Mouse (Mus musculus): ENCODE data around the gene Fam120b. TPM values are rescaled to one million over a fixed set of nuclear protein-coding genes. Genes with fewer than 3 reads are reported as not detected.
A peak's percentile ranks its signal among the peaks of the same experiment; 100 is the strongest.

The Fam120b gene
- 10 to 100 TPM; 49.0 to 49.2 TPM for total RNA-seq (2021)
- long read RNA-seq, experiment 1, full-length matches to known transcripts = 22 of 45 reads
- long read RNA-seq, experiment 1, partial matches to known transcripts = 10 of 45 reads
- long read RNA-seq, experiment 1, other reads (novel, unspliced or antisense) = 13 of 45 reads
- long read RNA-seq, experiment 2, full-length matches to known transcripts = 51 of 79 reads
- long read RNA-seq, experiment 2, partial matches to known transcripts = 15 of 79 reads
- long read RNA-seq, experiment 2, other reads (novel, unspliced or antisense) = 13 of 79 reads

DNA sequence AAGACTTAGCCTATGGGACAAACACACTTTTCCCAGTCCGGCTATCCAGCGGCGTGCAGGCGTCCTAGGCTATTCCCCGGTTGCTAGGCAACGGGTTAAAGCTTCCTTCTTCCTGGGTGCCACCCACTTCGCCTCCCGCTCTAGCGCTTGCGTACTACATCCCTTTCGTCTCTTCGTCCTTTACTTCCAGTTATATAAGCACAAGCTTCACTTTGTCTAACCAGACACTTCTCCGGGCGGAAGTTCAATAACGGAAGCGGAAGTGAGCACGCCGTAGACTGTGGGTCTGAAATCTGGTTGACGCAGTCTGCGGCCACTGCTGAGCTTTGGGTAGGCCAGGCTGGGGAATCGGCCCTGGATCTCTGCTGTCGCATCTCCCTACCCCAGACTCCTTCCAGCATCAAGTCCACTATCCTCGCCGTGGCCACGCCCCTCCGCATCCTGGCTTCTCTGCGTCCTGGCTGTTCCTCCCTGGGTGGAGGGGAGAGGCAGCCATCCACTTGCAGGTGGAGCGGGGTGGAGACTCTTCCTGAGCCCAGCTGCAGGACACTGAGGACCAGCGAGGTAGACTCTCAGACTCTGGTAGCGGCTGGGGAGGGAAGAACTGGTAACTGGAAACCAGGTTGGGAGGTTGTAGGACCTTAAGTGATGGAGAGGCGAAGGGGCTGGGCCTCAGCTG is at the start of gene Fam120b:
Fam120b (plus strand) TSS at position 206 of the 679 bp plus-strand sequence.
- Histone ChIP-seq H3K4me3 (peak within 1 kb of the TSS; percentile 82), H3K27ac (peak within 1 kb of the TSS; percentile 94)
- peak; percentile 84 to 95 for DNase-seq (ENCODE audit: low spot score in 2 of 2)
- TF ChIP-seq CTCF (conservative IDR thresholded peaks at IDR 0.05) = no peak

DNA sequence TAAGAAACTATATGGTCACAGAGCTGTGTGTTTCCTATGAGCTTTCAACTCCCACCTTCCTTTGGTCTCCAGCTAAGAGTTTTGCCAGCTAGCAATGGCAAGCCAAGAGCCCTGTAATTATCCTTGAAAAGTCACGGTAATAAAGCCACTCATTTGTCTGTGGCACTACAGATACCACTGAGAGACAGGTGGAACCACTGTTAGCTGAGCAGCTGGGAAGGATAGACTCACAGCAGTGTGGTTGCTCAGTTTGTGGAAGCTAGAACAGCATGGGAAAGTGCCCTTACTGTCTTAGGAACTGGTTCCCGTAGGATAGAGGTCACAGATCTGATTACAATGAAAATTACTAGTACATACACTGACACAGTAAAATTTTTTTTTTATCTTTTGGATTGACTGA is 45.9 kb upstream of the Fam120b start:
- Histone ChIP-seq H3K27ac (no peak overlapping the region), H3K4me3 (no peak overlapping the region)
- DNase-seq (ENCODE audit: low spot score in 2 of 2) = no peak
- no peak for TF ChIP-seq CTCF (conservative IDR thresholded peaks at IDR 0.05)

DNA sequence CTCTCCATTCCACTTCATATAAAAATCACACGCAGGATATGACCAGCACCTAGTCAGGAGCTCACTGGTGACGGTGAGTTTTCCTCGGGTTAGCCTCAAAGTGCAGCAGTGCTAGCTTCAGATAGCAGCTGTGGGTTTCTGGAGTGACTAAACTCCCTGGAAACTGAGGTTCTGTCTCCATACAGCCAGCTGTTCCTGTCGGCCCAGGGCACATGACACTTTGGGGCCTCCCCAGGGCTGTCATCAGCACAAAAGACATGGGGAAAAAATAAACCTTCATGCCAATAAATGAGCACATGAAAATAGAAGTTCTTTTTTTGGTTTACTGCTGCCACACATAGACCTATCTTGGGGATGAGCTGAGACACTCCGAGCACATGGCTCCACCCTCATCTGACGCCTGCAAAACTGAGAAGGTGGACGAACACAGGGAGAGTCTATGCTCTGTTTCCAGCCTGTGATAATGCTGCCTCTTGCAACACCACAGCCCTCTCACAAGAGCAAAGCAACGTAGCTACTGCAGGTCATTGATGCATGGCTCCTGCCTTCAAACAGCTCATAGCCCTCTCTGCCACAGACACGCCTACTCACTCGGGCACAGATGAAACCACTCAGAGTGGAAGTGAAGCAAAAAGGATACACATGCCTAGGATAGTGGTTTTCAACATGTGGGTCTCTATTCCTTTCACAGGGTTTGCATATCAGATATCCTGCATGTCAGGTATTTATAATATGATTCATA is 43.0 kb upstream of the Fam120b start:
- Histone ChIP-seq H3K27ac (no peak overlapping the region), H3K4me3 (no peak overlapping the region)
- DNase-seq (ENCODE audit: low spot score in 2 of 2) = no peak
- no peak for TF ChIP-seq CTCF (conservative IDR thresholded peaks at IDR 0.05)

DNA sequence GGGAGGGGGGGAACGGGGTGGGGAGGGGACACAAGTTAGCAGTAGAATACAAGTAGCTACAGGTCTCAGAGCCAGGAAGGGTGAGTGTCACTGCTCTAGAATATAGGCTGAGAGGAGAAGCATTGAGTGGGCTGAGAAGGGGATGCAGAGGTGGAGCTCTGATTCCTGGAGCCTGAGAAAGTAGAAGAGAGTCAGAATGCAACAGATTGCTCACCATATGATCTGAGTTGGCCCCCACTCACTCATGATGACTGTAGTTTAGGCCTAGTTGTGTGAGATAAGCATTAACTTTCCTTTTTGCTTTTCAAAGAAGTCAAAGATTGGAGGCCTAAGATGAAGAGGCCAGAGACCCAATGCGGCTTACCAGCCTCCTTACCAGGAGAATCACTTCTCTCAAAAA is 42.0 kb upstream of the Fam120b start:
- no peak for TF ChIP-seq CTCF (conservative IDR thresholded peaks at IDR 0.05)
- Histone ChIP-seq H3K4me3 (no peak overlapping the region), H3K27ac (no peak overlapping the region)
- DNase-seq (ENCODE audit: low spot score in 2 of 2) = peak in 1 of 2 experiments; percentile 45

DNA sequence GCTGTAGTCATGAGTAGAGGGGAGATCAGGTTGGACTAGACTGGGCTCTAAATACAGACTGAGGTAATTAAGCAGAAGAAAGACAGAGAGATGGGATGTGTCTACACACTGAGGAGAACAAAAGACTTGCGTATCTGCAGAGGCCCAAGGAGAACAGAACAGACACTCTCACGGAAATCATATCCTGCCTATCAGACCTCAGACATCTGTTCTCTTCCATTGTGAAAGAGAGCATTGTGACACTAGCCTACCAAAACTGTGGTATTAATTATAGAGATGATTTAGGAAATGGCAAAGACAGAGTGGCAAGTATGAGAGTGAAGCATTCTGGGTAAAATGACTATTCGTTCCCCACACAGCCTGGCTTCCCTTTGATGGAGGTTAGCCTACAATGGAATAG is 40.9 kb upstream of the Fam120b start:
- no peak overlapping the region for H3K27ac ChIP-seq
- H3K4me3 ChIP-seq = no peak overlapping the region
- no peak for TF ChIP-seq CTCF (conservative IDR thresholded peaks at IDR 0.05)
- DNase-seq (ENCODE audit: low spot score in 2 of 2) = no peak

DNA sequence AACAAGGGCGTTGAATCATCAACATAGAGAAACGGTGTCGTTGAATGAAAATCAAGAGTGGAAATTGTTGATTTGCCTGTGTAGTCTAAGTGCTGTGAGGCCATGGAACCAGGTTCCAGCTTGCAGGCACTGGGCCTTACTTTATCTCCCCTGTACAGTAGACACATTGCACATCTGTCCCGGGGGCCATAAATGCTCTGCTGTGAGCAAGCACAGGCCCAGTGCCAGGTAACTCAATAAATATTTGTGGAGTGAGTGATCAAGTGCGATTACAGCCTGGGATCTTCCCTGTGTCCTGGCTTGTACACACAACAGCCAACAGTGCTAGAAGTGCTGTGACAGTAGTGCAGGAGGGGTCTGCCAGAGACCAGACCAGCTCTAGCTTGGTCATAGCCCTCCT is 39.5 kb upstream of the Fam120b start:
- no peak overlapping the region for H3K27ac ChIP-seq
- no peak for DNase-seq (ENCODE audit: low spot score in 2 of 2)
- no peak for TF ChIP-seq CTCF (conservative IDR thresholded peaks at IDR 0.05)
- H3K4me3 ChIP-seq = no peak overlapping the region

DNA sequence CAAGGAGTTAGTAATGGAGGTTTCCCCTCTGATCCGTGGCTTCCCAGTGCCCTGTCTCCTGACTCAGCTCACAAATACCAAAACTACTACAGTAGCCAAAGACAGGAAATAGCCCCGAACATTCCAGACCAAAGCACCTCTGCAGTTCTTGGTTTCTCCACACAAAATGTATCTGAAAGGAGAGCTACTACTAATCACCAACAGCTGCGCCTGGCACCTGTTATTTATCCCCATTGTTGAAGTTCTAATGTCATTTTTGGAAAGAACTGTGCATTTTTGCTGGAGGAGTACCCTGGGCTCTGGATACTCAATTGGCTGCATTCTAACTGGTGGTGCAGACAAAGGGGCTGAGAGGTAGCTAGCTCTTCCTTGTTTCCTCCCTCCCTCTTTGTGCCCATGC is 38.9 kb upstream of the Fam120b start:
- no peak overlapping the region for H3K4me3 ChIP-seq
- no peak for DNase-seq (ENCODE audit: low spot score in 2 of 2)
- H3K27ac ChIP-seq = no peak overlapping the region
- TF ChIP-seq CTCF (conservative IDR thresholded peaks at IDR 0.05) = peak; percentile 15; the same call in 1 of the 2 replicates

DNA sequence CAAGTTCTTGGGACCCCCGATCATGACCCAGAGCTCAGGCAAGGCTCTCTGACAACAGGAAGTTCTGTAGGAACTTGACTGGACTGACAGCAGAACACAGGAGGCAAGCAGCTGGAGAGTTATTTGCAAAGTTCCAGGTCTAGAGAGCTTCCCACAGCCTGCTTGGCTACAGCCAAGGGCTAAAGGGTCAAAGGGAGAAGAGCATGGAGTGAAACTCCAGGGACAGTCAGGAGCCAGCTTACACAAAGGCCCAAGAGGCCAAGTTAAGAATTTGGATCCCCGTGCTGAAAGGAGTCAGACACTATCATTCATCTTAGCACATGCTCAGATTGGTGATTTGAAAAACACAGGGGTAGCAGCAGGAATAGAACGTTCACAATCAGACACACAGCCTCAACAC is 32.3 kb upstream of the Fam120b start:
- no peak for TF ChIP-seq CTCF (conservative IDR thresholded peaks at IDR 0.05)
- Histone ChIP-seq H3K27ac (no peak overlapping the region), H3K4me3 (no peak overlapping the region)
- no peak for DNase-seq (ENCODE audit: low spot score in 2 of 2)

DNA sequence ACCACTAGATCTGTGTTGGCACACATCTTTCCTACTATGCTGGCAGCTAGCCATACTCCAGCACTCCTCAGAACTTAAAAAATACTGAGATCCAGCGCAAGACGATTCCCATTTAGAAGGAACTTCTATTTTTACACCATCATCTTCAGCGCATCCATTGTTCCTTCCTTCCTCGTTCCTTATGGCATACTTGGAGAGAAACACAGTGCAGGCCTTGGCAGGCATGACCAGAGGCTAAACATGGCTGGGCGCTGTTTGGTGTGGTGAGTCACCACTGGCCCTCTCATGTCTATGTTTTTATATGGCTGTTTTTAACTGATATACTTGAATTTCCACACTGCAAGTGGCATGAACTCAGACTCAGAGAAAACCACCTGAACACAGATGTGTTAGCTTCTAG is 30.4 kb upstream of the Fam120b start:
- Histone ChIP-seq H3K27ac (no peak overlapping the region), H3K4me3 (no peak overlapping the region)
- DNase-seq (ENCODE audit: low spot score in 2 of 2) = no peak
- no peak for TF ChIP-seq CTCF (conservative IDR thresholded peaks at IDR 0.05)

DNA sequence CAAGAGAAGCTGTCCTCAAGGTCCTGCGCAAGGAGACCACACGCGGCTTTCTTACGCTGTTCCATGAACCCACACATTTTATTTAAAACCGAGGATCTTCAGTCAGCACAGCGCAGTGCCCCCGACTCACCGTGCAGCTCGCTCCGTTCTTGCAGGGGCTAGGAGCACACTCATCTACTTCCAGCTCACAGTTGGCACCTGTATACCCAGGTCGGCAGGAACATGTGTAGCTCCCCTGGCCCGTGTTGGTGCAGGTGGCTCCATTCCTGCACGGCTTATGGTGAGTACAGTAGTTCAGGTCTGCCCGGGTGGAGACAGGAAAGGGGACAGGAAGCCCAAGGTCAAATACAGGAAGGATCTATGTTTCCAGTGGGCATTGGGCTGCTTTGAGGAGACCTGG is 25.6 kb upstream of the Fam120b start:
- H3K4me3 ChIP-seq = no peak overlapping the region
- no peak for TF ChIP-seq CTCF (conservative IDR thresholded peaks at IDR 0.05)
- H3K27ac ChIP-seq = no peak overlapping the region
- DNase-seq (ENCODE audit: low spot score in 2 of 2) = no peak

DNA sequence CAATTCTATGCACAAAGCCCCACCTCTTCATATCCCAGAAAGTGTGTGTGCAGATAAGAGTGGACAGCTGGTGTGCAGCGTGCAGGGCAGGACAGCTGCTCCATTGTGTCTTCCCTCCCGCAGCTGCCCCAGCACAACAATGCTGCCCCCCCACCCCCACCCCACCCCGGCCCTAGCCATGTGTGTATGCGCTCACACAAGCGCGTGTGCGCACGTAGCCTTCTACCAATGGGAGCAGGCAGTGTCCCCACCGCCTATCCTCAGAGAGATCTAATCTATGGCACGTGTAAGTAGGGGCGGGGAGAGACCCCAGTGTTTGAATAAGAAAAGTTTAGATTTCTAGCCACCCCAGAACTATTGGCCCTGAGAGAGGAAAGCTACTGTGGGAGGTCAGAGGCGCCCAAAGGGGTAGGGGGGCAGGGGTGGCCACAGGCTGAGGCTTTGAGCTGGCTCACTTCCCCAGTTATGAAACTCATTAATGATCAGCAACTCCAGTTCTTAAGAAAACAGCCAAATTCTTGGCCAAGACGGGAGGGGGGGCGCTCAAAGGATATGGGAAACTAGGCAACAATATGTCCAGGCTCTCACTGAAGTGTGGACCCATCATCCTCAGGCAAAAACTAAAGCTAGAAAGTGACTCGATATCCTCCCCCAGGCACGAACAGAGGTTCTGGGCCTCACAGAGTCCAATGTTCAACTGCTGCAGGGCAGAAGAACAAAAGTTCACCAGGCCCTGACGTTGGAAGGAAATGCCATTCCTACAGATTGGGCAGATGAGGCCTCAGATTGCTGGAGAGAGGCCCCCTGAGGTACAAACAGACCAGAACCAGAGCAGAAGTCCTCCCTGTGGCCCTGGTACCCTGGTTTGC is 23.8 kb upstream of the Fam120b start:
- Histone ChIP-seq H3K27ac (no peak overlapping the region; the same call in 1 of the 2 replicates), H3K4me3 (no peak overlapping the region; the same call in 1 of the 2 replicates)
- TF ChIP-seq CTCF (conservative IDR thresholded peaks at IDR 0.05) = no peak
- no peak for DNase-seq (ENCODE audit: low spot score in 2 of 2)

DNA sequence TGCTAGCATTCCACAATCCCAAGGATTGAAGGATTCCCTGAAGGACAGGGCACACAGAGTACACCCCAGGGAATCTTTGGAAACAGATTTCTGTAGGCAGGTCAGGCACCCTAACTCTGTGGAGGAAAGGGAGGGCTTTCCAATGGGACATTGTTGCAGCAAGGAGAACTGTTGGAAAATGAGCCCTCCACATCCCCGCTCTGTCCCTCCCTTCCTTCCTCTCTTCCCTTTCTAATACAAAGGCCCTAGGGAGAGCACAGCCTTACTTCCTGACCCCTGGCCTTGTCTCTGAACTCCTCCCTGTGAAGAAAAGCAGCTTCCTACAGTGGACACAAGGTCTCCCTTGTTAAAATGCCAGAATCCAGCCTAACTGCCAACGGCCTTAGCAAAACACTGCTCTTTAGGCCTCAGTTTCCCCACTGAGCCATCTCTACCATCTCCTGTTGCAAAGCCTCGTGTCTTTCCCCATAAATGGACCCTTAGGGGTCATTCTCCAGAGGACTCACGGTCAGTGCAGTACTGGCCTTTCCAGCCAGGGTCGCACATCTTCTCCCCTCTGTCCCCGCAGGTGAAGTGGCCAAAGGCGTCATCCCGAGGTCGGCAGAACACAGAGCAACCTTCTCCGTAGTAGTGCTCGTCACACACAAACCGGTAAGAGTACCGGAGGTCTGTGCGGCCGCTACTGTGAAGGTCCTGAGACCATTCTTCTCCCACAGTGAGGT is 22.9 kb upstream of the Fam120b start:
- Histone ChIP-seq H3K27ac (no peak overlapping the region), H3K4me3 (peak overlapping the region; percentile 88)
- no peak for TF ChIP-seq CTCF (conservative IDR thresholded peaks at IDR 0.05)
- no peak for DNase-seq (ENCODE audit: low spot score in 2 of 2)
